Mouse (Mus musculus) heart, adult 10 weeks (tissue): ENCODE measurements around the gene Otogl. TPM values are rescaled to one million over a fixed set of nuclear protein-coding genes. Genes with fewer than 3 reads are reported as not detected.

Experiments
- polyA plus RNA-seq: library from polyadenylated mRNA; stranded (reverse); fragments of 350-450 nt; fragmentation: Illumina TruSeq; extraction: RNeasy Lipid Tissue Mini Kit (QIAGEN cat#74804); gene quantifications from one replicate; pipeline ENCODE4 v1.2.3, GENCODE M21; 2014; ENCODE audit warnings: low read depth, low replicate concordance

The Otogl gene
- 0.18 TPM for polyA plus RNA-seq

DNA sequence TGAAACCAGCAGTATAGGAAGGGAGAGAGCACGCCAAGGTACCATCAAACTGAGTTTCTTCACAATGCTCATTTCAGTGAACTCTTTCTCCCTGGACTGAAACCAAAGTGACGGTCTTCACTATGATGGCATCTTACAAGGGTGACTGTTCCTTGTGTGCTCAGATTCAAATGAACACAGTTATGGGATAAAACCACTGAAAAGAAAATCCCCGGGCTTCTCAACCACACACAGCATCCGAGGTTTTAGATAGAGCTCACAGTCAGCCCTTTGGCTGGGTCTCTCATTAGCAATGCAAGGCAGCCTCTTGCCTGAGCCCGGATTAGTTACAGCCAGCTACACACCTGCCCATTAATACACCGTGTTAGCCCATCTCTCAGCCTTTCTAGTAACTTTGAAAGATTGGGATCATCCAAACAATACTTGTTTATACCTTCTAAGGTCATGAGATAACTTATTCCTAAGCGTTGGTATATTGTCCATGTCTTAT, at the start of gene Otogl:
TSS of gene Otogl (minus strand) at position 51 of the 490 bp plus-strand sequence.

DNA sequence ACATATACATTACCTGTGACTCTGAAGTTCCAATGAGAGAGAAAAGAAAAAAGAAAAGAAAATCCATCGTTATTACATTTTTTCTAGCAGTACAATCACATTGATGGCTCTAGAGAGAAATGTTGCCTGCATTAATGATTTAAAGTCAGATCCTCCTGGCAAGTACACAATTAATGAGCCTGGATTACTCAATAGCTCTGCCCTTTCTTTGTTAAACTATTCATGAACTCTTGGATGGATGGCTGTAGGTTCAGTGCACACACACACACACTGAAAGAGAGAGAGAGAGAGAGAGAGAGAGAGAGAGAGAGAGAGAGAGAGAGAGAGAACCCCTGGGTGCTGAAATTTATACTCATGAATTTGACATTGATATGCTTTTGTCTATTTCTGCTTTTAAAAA, 192.1 kb downstream of the Otogl start, which contains the start of gene Ptprq:
TSS of gene Ptprq (minus strand) at position 246 of the 400 bp plus-strand sequence.

Other genes with a start within 250 kb of the Otogl start
- gene Ptprq, start 192.1 kb downstream of the Otogl start, polyA plus RNA-seq, result not detected